8 mouse cellular contexts compared by ENCODE assay signal in the genomic region with DNA sequence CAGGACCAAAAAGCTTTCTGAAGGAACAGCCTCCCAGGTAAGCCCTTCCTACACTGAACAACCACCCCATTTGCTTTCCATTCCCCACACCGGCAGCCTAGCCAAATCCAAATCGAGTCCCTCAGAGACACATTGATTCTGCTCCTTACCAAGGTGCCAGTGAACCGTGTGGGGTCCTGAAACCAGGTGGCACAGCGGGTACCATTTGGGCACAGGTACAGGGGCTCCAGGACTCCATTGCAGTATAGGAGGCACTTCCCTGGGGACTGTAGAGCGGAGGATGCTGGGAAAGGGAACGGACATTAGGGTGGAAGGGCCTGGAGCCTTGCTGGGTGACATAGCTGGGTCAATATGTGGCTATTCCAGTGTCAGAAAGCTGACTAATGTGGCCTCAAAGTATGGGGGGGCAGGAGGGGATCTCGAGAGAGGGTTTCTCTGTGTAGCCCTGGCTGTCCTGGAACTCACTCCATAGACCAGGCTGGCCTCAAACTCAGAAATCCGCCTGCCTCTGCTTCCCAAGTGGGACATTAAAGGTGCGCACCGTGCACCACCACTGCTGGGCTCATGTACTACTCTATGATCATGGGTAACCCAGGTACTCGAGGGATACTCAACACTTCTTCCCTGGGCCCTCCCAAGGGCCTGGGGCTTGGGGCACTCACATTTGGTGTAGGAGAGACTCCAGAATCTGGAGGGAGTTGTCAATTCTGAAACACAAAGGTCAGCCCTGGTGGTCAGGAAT. TPM values are rescaled to one million over a fixed set of nuclear protein-coding genes. Genes with fewer than 3 reads are reported as not detected.
DNase-seq lines count a peak whose midpoint lies in the region; ATAC-seq and TF ChIP-seq lines count a peak whose summit lies in the region.

No protein-coding gene starts in this region.

- no peak for TF ChIP-seq EP300 in heart, adult 2 months (IDR thresholded peaks at IDR 0.05; ENCODE audit: insufficient read depth, low read depth, low read length)
- TF ChIP-seq EP300 in liver, embryonic 14.5 days (IDR thresholded peaks at IDR 0.05; ENCODE audit: low read depth): no peak

- intact Hi-C loops in heart, adult 2 months (cut with DNase I): no loop called here

- TF ChIP-seq POLR2A in heart, adult 2 months (IDR thresholded peaks at IDR 0.05; ENCODE audit: insufficient read depth, low read depth, low read length): no peak

- H3K9me3 ChIP-seq in E14TG2a.4 (ENCODE audit: low read length): no peaks in the 10 kb centered on the region
- no peaks in the 10 kb centered on the region for H3K9me3 ChIP-seq in forebrain, embryonic 11.5 days (ENCODE audit: control insufficient read depth, low read length)
- H3K9me3 ChIP-seq in liver, embryonic 14.5 days (ENCODE audit: control insufficient read depth, low read length): no peaks in the 10 kb centered on the region

- H3K79me2 ChIP-seq in heart, adult 2 months (replicated peaks; ENCODE audit: control insufficient read depth, insufficient read depth, low read length): no peaks in the 10 kb centered on the region

- ATAC-seq in forebrain, embryonic 11.5 days (replicated peaks; ENCODE audit: low FRiP score): no peak
- ATAC-seq in liver, embryonic 14.5 days (ENCODE audit: insufficient read depth): no peak
- ATAC-seq in monocyte, adult 5-6 weeks (replicated peaks; ENCODE audit: insufficient number of reproducible peaks, low FRiP score, low TSS enrichment, poor library complexity, severe bottlenecking): no peak

- TF ChIP-seq CTCF in heart, adult 2 months (IDR thresholded peaks at IDR 0.05): no peak
- no peak for TF ChIP-seq CTCF in E14TG2a.4 (conservative IDR thresholded peaks at IDR 0.05; ENCODE audit: low read length)
- TF ChIP-seq CTCF in liver, embryonic 14.5 days (IDR thresholded peaks at IDR 0.05; ENCODE audit: low read depth): no peak

- no peaks in the 10 kb centered on the region for H3K27me3 ChIP-seq in heart, adult 2 months (ENCODE audit: control insufficient read depth, insufficient read depth, low read length)
- no peaks in the 10 kb centered on the region for H3K27me3 ChIP-seq in E14TG2a.4 (ENCODE audit: insufficient read depth, low read length)
- H3K27me3 ChIP-seq in forebrain, embryonic 11.5 days (ENCODE audit: control insufficient read depth, insufficient read depth, low read length): peaks cover under 1% of the 10 kb centered on the region; the same call in 1 of the 2 replicates
- H3K27me3 ChIP-seq in liver, embryonic 14.5 days (ENCODE audit: control insufficient read depth, insufficient read depth, low read length): peaks cover 5% of the 10 kb centered on the region

- no peak overlapping the region for H3K27ac ChIP-seq in heart, adult 2 months
- no peak overlapping the region for H3K27ac ChIP-seq in forebrain, embryonic 11.5 days (ENCODE audit: low read depth, low read length)
- H3K27ac ChIP-seq in liver, embryonic 14.5 days: peak overlapping the region; percentile 72

- peak overlapping the region; percentile 82; the same call in 1 of the 2 replicates for H3K4me2 ChIP-seq in forebrain, embryonic 11.5 days (ENCODE audit: low read depth, low read length, severe bottlenecking)
- peak overlapping the region; percentile 99 for H3K4me2 ChIP-seq in liver, embryonic 14.5 days (ENCODE audit: low read depth)

- no peak for DNase-seq in heart, adult 2 months
- no peak for DNase-seq in heart, adult 18-20 months
- no peak for DNase-seq in forebrain, embryonic 11.5 days (ENCODE audit: low spot score)
- no peak for DNase-seq in liver, embryonic 14.5 days (ENCODE audit: low read depth in 3 of 3, low spot score in 3 of 3)
- DNase-seq in thymus, postnatal 14 days: no peak
- no peak for DNase-seq in adipocyte (ENCODE audit: low spot score)

- no peak overlapping the region for H3K9ac ChIP-seq in heart, adult 2 months (ENCODE audit: low read depth, low read length)
- H3K9ac ChIP-seq in forebrain, embryonic 11.5 days (ENCODE audit: low read length): peak overlapping the region; percentile 89; the same call in 1 of the 2 replicates
- peak overlapping the region; percentile 99 for H3K9ac ChIP-seq in liver, embryonic 14.5 days (replicated peaks)

- peak overlapping the region; percentile 71; the same call in 1 of the 2 replicates for H3K4me3 ChIP-seq in heart, adult 2 months
- H3K4me3 ChIP-seq in E14TG2a.4 (replicated peaks; ENCODE audit: low read length): peak overlapping the region; percentile 97
- peak overlapping the region; percentile 77; the same call in 1 of the 2 replicates for H3K4me3 ChIP-seq in forebrain, embryonic 11.5 days (ENCODE audit: low read depth, low read length)
- H3K4me3 ChIP-seq in liver, embryonic 14.5 days (ENCODE audit: insufficient read depth in 1 of 2, low read depth in 2 of 2, low read length in 2 of 2): peak overlapping the region; percentile 68 to 86

- 85% methylated on average over 11 of the region's 11 CpGs for WGBS in heart, adult 2 months
- WGBS in forebrain, embryonic 11.5 days: 89% methylated on average over 11 of the region's 11 CpGs
- 75% methylated on average over 11 of the region's 11 CpGs for WGBS in liver, embryonic 14.5 days (ENCODE audit: insufficient replicate concordance)

- peaks cover 2% of the 10 kb centered on the region for H3K4me1 ChIP-seq in heart, adult 2 months (ENCODE audit: control insufficient read depth, insufficient read depth, low read length)
- H3K4me1 ChIP-seq in E14TG2a.4 (replicated peaks; ENCODE audit: low read depth, low read length): peaks cover 71% of the 10 kb centered on the region
- peaks cover 13% of the 10 kb centered on the region for H3K4me1 ChIP-seq in forebrain, embryonic 11.5 days (replicated peaks; ENCODE audit: control insufficient read depth, insufficient read depth, low read length)
- peaks cover 21 to 24% of the 10 kb centered on the region in 2 experiments for H3K4me1 ChIP-seq in liver, embryonic 14.5 days (replicated peaks; ENCODE audit: control insufficient read depth in 2 of 2, insufficient read depth in 2 of 2, low read length in 1 of 2)

- no peaks in the 10 kb centered on the region for H3K36me3 ChIP-seq in heart, adult 2 months (ENCODE audit: control insufficient read depth, insufficient read depth, low read length)
- H3K36me3 ChIP-seq in E14TG2a.4 (ENCODE audit: insufficient read depth, low read length): peaks cover 58% of the 10 kb centered on the region
- H3K36me3 ChIP-seq in forebrain, embryonic 11.5 days (ENCODE audit: control insufficient read depth, insufficient read depth, low read length): peaks cover 9% of the 10 kb centered on the region
- peaks cover 35% of the 10 kb centered on the region for H3K36me3 ChIP-seq in liver, embryonic 14.5 days (replicated peaks; ENCODE audit: control insufficient read depth, insufficient read depth, low read depth)

RNA-seq across cellular contexts. Expression of gene Slc25a39, which starts 2.0 kb away (rescaled TPM):
- total RNA-seq in heart, adult 2 months (2021): 100 to 1,000 TPM; 196 to 213 TPM
- polyA plus RNA-seq in heart, adult 2 months (2012; rRNA removed): 307 and 331 TPM in 2 replicates
- total RNA-seq in heart, adult 18-20 months (2021): 100 to 1,000 TPM; 187 to 194 TPM
- 196 and 214 TPM in 2 replicates for polyA plus RNA-seq in forebrain, embryonic 11.5 days (2014; fragmentation: Nextera tagmentation; extraction: Ambion mirVana)
- polyA plus RNA-seq in liver, embryonic 14.5 days (2012; rRNA removed): 167 and 187 TPM in 2 replicates
- 339 and 363 TPM in 2 replicates for polyA plus RNA-seq in liver, embryonic 14.5 days (2014; fragmentation: Nextera tagmentation; extraction: Ambion mirVana)
- total RNA-seq in monocyte, adult 5-6 weeks (2017): 20.2 to 30.1 TPM (median 25.0 TPM) in 3 replicates

RNA-seq across cellular contexts. Expression of gene Rundc3a, which starts 12.5 kb away (rescaled TPM):
- total RNA-seq in heart, adult 2 months (2021): under 1 TPM in 1 of 2 experiments, not detected in 1; 0.66 TPM
- polyA plus RNA-seq in heart, adult 2 months (2012; rRNA removed): 0.23 and 0.32 TPM in 2 replicates
- under 1 TPM in 1 of 2 experiments, not detected in 1; 0.64 TPM for total RNA-seq in heart, adult 18-20 months (2021)
- polyA plus RNA-seq in forebrain, embryonic 11.5 days (2014; fragmentation: Nextera tagmentation; extraction: Ambion mirVana): 33.1 and 35.4 TPM in 2 replicates
- 1.4 and 1.9 TPM in 2 replicates for polyA plus RNA-seq in liver, embryonic 14.5 days (2012; rRNA removed)
- 1.0 and 1.2 TPM in 2 replicates for polyA plus RNA-seq in liver, embryonic 14.5 days (2014; fragmentation: Nextera tagmentation; extraction: Ambion mirVana)
- total RNA-seq in monocyte, adult 5-6 weeks (2017): 4.8 TPM in 1 of 3 replicates, not detected in the others

RNA-seq across cellular contexts. Expression of gene Grn, which starts 24.4 kb away (rescaled TPM):
- 10 to 100 TPM; 83.4 to 86.9 TPM for total RNA-seq in heart, adult 2 months (2021)
- polyA plus RNA-seq in heart, adult 2 months (2012; rRNA removed): 118 and 119 TPM in 2 replicates
- total RNA-seq in heart, adult 18-20 months (2021): 10 to 100 TPM; 82.0 to 98.0 TPM
- polyA plus RNA-seq in forebrain, embryonic 11.5 days (2014; fragmentation: Nextera tagmentation; extraction: Ambion mirVana): 65.7 and 72.8 TPM in 2 replicates
- 25.4 and 28.9 TPM in 2 replicates for polyA plus RNA-seq in liver, embryonic 14.5 days (2012; rRNA removed)
- polyA plus RNA-seq in liver, embryonic 14.5 days (2014; fragmentation: Nextera tagmentation; extraction: Ambion mirVana): 34.1 and 41.4 TPM in 2 replicates
- total RNA-seq in monocyte, adult 5-6 weeks (2017): 62.3 to 97.9 TPM (median 97.8 TPM) in 3 replicates

RNA-seq across cellular contexts. Expression of gene Slc4a1, which starts 39.7 kb away (rescaled TPM):
- 10 to 100 TPM in 1 of 2 experiments, under 1 TPM in 1; 0.42 to 10.3 TPM for total RNA-seq in heart, adult 2 months (2021)
- polyA plus RNA-seq in heart, adult 2 months (2012; rRNA removed): 0.91 and 4.4 TPM in 2 replicates
- 1 to 10 TPM; 1.4 to 2.3 TPM for total RNA-seq in heart, adult 18-20 months (2021)
- 33.8 and 36.8 TPM in 2 replicates for polyA plus RNA-seq in forebrain, embryonic 11.5 days (2014; fragmentation: Nextera tagmentation; extraction: Ambion mirVana)
- 570 and 632 TPM in 2 replicates for polyA plus RNA-seq in liver, embryonic 14.5 days (2012; rRNA removed)
- 606 and 703 TPM in 2 replicates for polyA plus RNA-seq in liver, embryonic 14.5 days (2014; fragmentation: Nextera tagmentation; extraction: Ambion mirVana)
- total RNA-seq in monocyte, adult 5-6 weeks (2017): 2.2 to 10.4 TPM (median 8.0 TPM) in 3 replicates

RNA-seq across cellular contexts. Expression of gene Fam171a2, which starts 41.8 kb away (rescaled TPM):
- 1 to 10 TPM; 3.8 to 3.9 TPM for total RNA-seq in heart, adult 2 months (2021)
- 7.7 and 8.3 TPM in 2 replicates for polyA plus RNA-seq in heart, adult 2 months (2012; rRNA removed)
- 1 to 10 TPM; 3.4 to 4.8 TPM for total RNA-seq in heart, adult 18-20 months (2021)
- polyA plus RNA-seq in forebrain, embryonic 11.5 days (2014; fragmentation: Nextera tagmentation; extraction: Ambion mirVana): 11.0 and 11.2 TPM in 2 replicates
- 1.6 and 2.0 TPM in 2 replicates for polyA plus RNA-seq in liver, embryonic 14.5 days (2012; rRNA removed)
- 0.17 and 0.35 TPM in 2 replicates for polyA plus RNA-seq in liver, embryonic 14.5 days (2014; fragmentation: Nextera tagmentation; extraction: Ambion mirVana)
- not detected in 3 replicates for total RNA-seq in monocyte, adult 5-6 weeks (2017)
